Mouse (Mus musculus): ENCODE measurements around the gene Arid1b.

DNA sequence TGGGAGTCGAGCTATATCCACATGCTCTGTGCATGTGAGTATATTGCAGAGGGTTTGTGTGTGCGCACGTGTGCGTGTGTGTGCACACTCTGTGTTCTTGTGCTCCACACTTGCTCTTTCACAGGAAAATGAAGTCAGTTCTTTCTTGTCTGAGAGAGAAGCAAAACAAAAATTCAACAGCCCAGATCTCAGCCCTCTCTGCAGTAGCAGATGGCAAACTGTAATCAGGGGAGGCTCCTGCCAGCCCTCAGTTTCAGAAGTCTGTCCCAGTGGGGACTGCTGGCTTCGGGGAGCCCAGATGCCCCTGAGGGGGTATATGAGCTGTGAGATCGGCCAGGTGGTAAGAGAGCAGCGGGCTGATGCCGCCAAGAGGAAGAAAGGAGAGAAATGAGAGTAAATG lies 90.0 kb downstream of the Arid1b start:
- TF ChIP-seq GATA1 (IDR thresholded peaks at IDR 0.05; ENCODE audit: low read length), result no peak
- no peak for TF ChIP-seq TAL1 (IDR thresholded peaks at IDR 0.05; ENCODE audit: low read length)
